Mouse (Mus musculus) spleen, adult 18-20 months (tissue): ENCODE measurements around the gene Efcab2.

Experiments used
- DNase-seq, 2 experiments: peaks; one replicate each; pipeline ENCODE4 v3.0.0; 2022; ENCODE audit warnings: mixed read lengths in 2 of 2

The Efcab2 gene

GRCm38 (mm10) chr1:178405951-178406711 lies at the start of gene Efcab2:
Gene Efcab2, plus strand, starts transcription at chr1:178406085.
- peak; percentile 88 to 89 for DNase-seq

DNA sequence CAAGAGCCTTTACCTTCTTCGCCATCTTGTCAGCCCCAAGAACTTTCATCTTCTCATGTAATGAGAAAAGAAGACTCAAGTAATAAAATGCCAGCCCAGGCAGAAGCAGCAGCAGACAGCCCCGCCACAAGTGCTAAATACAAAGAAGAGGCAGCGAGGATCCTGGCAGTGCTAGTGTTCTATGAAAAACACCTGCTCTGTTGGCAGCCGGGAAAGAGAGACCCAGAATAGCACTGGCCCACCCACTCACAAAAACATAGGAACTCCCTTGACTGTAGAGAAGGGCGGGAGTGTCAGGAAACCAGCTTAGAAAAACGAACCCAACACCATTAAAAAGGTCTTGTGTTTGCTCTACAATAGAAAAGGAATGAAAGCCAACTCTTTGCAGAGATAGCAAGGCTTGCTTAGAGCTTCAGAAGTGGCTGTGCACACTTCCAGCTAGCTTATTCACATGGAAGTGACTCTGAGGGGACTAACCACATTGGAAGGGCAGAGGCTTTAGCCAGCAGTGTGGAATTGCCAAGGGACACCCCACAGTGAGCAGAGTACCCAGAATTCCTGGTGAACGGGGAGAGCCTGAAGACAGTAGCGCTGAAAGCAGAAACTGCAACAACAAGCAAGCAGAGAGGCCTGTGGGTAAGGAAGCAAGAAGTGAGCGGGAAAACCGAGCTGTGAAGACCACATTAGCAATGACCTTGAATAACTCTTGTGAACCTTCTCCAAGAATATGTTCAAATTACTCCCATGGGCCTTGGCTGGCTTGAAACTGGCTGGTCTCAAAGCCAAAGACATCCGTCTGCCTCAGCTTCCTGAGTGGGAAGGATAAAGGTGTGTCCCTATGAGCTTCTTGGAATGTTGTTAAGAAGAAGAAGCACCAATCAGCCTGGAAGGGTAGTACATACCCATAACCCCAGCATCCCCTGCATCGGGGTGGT lies 47.8 kb upstream of the Efcab2 start:
- no peak for DNase-seq

- DNase-seq: no peak
Measured at GRCm38 (mm10) chr1:178360264-178360663, 45.6 kb upstream of the Efcab2 start.

DNA sequence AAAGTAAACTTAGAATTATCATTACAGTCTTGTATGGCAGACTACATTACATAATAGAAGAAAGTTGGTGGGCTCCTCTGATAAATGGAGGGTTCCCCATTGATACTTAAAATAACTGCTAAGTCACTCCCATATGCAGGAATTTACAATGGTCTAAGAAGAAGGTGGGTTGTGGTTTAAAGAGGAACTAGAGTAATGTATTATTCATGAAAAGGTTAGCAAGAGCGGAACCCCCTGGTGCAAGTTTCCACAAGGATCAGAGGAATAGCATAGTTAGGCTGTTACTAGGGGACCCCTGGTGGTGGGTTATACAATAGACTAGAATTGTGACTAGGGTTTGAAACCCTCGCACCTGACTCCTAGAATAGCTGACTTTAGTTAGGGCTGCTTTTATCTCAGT lies 45.2 kb upstream of the Efcab2 start:
- no peak for DNase-seq

- DNase-seq: no peak
Measured at GRCm38 (mm10) chr1:178365171-178365570, 40.7 kb upstream of the Efcab2 start.

GRCm38 (mm10) chr1:178368121-178368520 lies 37.8 kb upstream of the Efcab2 start:
- no peak for DNase-seq

DNA sequence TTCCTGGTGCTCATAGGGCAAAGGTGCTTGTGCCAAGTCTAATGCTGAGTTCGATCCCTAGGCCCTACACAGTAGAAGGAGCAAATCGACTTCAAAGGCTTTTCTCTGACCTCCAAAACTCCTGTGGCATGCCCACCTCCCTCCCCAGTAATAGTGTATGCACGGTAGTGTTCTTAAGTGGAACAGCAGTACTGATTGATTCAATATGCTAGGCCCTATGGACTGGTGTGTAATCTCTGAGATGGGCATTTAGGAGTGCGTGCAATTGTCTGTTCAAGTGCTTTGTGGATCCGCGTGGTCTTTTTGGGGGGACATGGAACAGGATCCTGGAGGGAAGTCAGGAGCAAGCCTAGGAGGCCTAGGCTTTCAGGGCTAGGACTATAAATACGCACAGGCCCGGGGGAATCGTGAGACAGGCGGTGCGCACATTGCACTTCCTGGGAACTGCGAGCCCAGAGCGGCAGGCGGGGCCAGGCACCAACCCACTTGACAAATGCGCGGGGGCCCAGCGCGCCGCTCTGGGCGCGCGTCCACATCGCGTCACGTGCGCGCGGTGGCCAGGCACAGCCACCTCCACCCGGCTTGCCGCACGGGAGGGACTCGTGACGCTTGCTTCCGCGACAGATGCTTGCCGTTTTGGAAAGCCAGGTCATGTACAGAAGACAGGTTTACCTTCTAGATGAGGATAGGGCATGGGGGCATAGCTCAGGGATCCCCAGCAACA lies 37.2 kb upstream of the Efcab2 start:
- peak; percentile 87 for DNase-seq

DNA sequence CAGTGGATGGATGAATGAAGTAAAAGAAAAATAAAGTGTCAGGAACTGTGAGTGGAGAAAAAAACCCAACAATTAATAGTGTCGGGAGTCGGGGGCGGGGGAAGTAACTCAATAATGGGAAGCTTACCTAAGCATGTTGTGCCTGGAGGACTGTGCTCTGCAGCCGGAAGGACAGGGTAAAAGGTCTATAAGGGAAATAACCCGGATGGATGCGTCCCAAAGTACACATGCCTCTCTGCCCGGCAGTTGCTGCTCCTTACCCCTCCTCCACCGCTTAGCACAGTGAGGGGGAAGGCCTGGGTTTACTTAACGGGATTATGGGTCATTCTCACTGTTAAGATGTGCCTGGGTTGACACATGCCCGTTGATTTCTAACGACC lies 36.6 kb upstream of the Efcab2 start:
- DNase-seq: peak in 1 of 2 experiments; percentile 16

DNA sequence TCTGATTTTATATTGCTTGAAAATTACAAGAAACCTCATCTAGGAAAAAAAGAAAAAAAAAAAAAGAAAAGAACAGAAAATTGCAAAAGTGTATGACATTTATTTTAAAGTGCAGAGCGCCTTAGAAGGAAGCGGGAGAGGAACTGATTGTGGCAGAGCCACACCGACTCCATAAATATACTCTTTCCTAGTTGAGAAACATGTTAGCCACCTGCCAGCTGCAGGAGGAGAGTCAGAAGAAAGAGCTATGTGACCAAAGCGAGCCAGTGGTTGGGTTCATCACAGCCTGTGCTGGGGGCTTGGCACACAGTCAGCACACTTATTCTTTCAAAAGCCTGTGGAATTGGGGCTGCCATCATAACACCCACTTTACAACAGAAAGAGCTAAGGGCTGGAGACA lies 33.2 kb upstream of the Efcab2 start:
- DNase-seq: no peak

- no peak for DNase-seq
Measured at GRCm38 (mm10) chr1:178375381-178375780, 30.5 kb upstream of the Efcab2 start.

DNA sequence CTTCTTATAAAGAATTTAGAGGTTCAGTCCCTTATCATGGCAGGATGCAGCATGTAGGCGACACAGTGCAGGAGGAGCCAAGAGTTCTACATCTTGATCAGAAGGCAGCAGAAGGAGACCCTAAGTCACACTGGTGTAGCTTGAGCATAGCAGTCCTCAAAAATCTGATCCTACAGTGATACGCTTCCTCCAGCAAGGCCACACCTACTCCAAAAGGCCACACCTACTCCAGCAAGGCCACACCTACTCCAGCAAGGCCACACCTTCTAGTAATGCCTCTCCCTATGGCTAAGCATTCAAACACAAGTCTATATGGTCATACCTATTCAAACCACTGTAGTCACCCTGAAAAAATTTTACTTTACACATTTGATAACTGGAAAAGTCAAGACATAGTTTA lies 29.8 kb upstream of the Efcab2 start:
- DNase-seq: no peak

- no peak for DNase-seq
Measured at GRCm38 (mm10) chr1:178376907-178377306, 29.0 kb upstream of the Efcab2 start.

GRCm38 (mm10) chr1:178378115-178378514 lies 27.8 kb upstream of the Efcab2 start:
- DNase-seq: no peak

GRCm38 (mm10) chr1:178379224-178379623 lies 26.7 kb upstream of the Efcab2 start:
- no peak for DNase-seq

DNA sequence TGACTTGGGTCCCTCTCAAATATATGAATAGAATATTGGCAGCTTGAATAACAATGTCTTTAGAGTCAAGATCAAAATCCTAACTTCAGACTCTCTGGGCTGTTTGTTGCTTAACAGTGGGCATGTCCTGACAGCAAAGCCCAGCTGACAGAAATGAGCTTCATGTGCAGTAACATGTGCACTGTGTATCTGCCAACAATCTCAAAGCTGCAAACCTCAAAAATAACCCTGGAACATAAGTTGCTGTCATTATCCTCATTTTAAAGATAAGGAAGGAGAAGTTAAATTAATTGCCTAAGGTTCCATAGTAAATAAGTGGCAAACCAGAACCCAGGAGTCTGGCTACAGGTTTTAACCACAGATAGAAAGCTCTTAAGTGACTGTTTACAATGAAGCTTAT lies 23.7 kb upstream of the Efcab2 start:
- no peak for DNase-seq

DNA sequence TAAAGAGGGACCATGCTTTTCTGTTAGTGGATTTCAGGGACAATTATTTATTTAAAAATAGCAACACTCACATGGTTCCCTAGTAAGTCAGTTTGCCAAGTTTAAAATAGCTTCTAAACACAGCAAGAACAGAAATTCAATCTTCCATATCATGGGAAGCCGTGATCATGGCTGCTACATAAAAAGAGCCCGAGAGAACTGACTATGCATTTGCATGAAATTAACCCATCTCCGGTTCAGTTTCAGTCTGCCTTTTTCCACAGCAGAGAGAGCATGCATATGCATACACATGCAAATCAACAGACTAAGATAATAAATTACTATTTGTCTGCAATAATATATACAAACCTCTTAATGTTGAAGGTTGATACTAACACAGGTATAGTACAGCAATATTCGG lies 17.1 kb upstream of the Efcab2 start:
- DNase-seq: no peak

- DNase-seq: no peak
Measured at GRCm38 (mm10) chr1:178389401-178389800, 16.5 kb upstream of the Efcab2 start.

DNA sequence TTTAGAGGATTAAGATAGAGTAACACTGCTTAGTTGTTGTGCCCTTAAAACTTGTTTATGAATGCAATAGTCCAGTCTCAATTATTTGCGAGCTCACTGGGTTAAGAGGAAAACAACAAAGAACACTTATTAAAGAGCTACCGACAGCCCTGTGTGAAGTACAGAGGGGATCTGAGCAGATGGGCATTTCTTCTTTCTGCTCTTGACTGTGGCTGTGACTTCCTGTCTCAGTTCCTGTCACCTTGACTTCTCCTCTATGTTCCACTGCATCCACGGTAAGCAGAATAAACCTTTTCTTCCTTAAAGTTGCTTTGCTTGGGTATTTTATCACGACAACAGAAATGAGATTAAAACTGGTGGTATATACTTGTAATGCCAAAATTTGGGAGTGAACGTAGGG lies 12.9 kb upstream of the Efcab2 start:
- no peak for DNase-seq

GRCm38 (mm10) chr1:178395091-178395490 lies 10.8 kb upstream of the Efcab2 start:
- DNase-seq: no peak

GRCm38 (mm10) chr1:178396383-178396782 lies 9.5 kb upstream of the Efcab2 start:
- DNase-seq: no peak

GRCm38 (mm10) chr1:178399879-178400278 lies 6.0 kb upstream of the Efcab2 start:
- DNase-seq: no peak

DNA sequence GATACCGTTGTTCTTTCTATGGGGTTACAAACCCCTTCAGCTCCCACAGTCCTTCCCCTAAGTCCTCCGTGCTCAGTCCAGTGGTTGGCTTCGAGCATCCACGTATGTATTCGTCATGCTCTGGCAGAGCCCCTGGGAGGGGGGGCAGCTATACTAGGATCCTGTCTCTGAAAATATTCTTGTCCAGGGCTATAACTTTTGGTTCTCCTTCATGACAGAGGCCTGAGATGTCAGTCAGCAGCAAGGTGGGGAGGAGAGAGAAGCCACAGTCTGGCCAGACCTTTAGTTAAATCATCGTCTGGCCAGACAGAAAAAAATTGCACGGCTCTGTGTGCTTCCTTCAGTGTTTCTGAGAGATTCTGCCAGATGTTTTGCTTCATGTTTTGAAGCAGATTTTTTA lies 5.2 kb upstream of the Efcab2 start:
- DNase-seq: no peak

DNA sequence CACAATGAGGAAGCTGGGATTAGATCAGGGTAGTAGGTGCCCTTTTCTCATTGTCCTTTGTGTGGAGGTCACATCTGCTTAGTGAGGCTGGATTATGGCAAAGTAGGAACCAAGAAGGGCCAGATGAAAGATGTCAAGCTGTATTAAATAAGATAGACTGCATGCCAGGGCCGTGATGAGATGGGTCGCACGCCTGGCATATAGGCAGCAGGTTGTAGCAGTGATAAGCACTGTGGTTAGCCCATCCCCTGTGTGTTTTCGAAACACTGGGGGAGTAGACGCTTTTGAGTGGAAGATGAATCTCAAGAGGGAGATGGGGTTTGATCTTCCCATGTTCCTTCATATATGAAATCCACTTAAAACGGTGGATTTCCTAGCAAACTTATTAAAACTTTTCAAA lies 3.9 kb upstream of the Efcab2 start:
- DNase-seq: no peak
